Mouse (Mus musculus) G1E (cell line): Measurements from ENCODE around the gene Gpnmb.

Source experiments
- CTCF ChIP-seq: IDR thresholded peaks from 2 replicates; pipeline ENCODE4 v1.5.1; 2012; ENCODE audit warnings: low read depth, low read length, inconsistent platforms, mixed read lengths
- GATA1 ChIP-seq: IDR thresholded peaks from 2 replicates; pipeline ENCODE4 v1.6.1; 2012; ENCODE audit warnings: borderline replicate concordance, low read length, inconsistent platforms, mixed read lengths
- GATA2 ChIP-seq: IDR thresholded peaks from 2 replicates; pipeline ENCODE4 v1.6.1; 2012; ENCODE audit warnings: low read depth, low read length, inconsistent platforms, borderline replicate concordance
- POLR2AphosphoS5 ChIP-seq: IDR thresholded peaks from 2 replicates; pipeline ENCODE4 v1.6.1; 2012; ENCODE audit warnings: low read depth, low read length, inconsistent platforms; ENCODE audit not compliant: insufficient replicate concordance
- TAL1 ChIP-seq: conservative IDR thresholded peaks from 2 replicates; pipeline ENCODE4 v1.6.1; 2012; ENCODE audit warnings: low read depth, low read length, inconsistent platforms, mixed read lengths

GRCm38 (mm10) chr6:49115550-49115949 lies 79.2 kb downstream of the Gpnmb start:
- no peak for TF ChIP-seq CTCF
- TF ChIP-seq GATA1: no peak
- TF ChIP-seq POLR2AphosphoS5: no peak
- no peak for TF ChIP-seq TAL1
- TF ChIP-seq GATA2: no peak
